Mouse (Mus musculus) gonadal fat pad, adult 2 months (tissue): Measurements from ENCODE around the gene Tmigd3. TPM values are rescaled to one million over a fixed set of nuclear protein-coding genes. Genes with fewer than 3 reads are reported as not detected.

Experiments used
- DNase-seq: peaks from one replicate; pipeline ENCODE4 v3.0.0-alpha.2; 2012; ENCODE audit warnings: low read depth
- polyA plus RNA-seq: library from polyadenylated mRNA; depleted of rRNA; stranded (reverse); fragments of >200 nt; gene quantifications from 2 replicates; pipeline ENCODE4 v1.2.3, GENCODE M21; 2012; rRNA removed

Gene Tmigd3
- 0.88 and 1.6 TPM in 2 replicates for polyA plus RNA-seq

- no peak for DNase-seq
These were observed at the start of gene Tmigd3, which contains the start of gene Adora3 for GRCm38 (mm10) chr3:105870558-105870957. Gene Tmigd3, plus strand, starts transcription at chr3:105870903. Gene Adora3, plus strand, starts transcription at chr3:105870858.

- DNase-seq, result no peak
These were observed 49.2 kb upstream of the Tmigd3 start for GRCm38 (mm10) chr3:105821504-105821903.

DNA sequence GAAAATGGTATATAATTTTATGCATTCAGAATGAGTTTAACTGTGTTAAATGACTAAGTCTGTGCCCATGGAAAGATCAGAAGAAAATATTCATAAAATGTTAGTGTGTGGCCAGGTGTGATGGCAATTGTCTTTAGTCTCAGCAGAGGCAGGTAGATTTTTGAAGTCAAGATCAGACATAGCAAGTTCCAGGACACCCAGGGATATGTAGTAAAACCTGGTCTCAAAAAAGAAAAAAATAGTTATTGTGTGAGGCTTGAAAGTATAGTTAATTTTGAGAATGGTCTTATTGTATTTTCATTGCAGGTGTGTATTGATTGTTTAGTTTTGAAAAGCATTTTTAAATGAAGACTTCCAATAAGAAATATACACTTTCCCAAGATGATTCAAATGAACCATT, 47.1 kb upstream of the Tmigd3 start:
- DNase-seq, result no peak

DNA sequence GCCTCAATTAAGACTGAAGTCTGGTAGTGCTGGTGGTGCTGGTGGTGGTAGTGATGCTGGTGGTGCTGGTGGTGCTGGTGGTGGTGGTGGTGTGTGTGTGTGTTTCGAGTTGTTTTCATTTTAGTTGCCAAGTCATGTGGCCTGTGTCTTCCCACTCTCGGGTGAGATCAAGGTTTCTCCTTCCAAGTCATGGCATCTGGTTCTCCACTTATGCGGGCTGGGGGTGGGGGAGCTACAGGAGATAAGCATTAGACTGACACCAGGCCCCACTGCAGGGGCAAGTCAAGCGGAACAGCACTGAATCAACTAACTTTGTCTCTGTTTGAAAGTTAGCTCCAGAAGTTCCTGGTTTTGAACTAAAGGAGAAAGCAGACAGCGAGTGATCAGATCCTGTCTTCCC, 46.6 kb upstream of the Tmigd3 start:
- no peak for DNase-seq

GRCm38 (mm10) chr3:105824704-105825103, 46.0 kb upstream of the Tmigd3 start:
- no peak for DNase-seq

GRCm38 (mm10) chr3:105825501-105826161, 45.1 kb upstream of the Tmigd3 start:
- DNase-seq, result no peak

GRCm38 (mm10) chr3:105831584-105831983, 39.1 kb upstream of the Tmigd3 start:
- DNase-seq, result no peak

GRCm38 (mm10) chr3:105835875-105836274, 34.8 kb upstream of the Tmigd3 start:
- no peak for DNase-seq

DNA sequence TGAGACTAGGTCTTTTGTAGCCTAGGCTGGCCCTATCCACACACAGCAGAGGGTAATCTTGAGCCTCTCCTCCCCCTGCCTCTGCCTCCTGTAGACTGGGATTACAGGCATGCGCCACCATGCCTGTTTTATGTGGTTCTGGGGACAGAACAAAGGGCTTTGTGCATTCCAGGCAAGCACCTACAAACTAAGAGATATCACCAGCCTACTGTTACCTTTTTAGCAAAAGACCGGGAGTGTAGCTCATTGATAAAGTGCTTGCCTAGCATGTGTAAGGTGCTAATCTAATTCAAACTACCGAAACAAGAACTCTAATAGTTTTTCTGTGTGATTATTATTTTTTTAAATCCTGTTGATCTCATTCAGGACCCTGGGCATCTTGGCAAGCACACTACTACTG, 33.8 kb upstream of the Tmigd3 start:
- DNase-seq, result no peak

DNA sequence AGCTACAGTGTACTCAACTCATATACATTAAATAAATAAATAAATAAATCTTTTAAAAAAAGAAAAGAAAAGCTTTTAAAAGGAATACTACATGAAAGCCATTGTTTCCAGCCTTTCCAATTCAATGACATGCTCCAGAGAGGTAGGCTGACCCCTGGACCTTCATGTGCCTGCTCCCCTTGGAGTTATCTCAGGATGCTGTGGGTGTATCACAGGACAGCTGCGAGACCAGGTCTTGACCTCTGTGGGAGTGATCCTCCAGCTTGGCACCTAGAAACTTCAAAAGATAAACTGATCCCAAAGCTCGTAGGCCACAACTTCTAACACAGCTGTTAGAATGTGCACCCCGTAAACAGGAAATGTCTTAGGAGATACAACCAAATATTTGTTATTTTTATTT, 32.0 kb upstream of the Tmigd3 start:
- DNase-seq, result no peak

GRCm38 (mm10) chr3:105839836-105840235, 30.9 kb upstream of the Tmigd3 start:
- no peak for DNase-seq

GRCm38 (mm10) chr3:105846294-105847069, 24.2 kb upstream of the Tmigd3 start:
- no peak for DNase-seq

DNA sequence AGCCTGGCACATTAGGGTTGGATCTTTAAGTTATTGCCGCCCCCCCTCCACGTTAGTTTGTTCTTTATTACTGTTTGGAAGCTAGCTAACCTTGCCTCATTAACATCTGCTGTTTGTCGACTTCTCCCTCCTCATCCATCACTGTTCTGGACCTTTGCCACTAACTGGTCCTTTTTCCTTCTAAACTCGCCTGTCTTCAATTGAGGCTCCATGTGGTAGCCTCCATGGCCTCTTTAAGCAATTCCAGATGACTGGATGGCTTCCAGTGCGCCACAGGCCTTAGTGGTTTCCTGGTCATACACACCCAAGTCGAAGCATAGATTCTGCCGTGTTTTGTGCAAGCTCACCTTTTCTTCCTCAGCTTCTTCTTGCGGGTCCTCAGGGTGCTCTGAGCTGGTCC, 16.9 kb upstream of the Tmigd3 start:
- DNase-seq, result no peak

DNA sequence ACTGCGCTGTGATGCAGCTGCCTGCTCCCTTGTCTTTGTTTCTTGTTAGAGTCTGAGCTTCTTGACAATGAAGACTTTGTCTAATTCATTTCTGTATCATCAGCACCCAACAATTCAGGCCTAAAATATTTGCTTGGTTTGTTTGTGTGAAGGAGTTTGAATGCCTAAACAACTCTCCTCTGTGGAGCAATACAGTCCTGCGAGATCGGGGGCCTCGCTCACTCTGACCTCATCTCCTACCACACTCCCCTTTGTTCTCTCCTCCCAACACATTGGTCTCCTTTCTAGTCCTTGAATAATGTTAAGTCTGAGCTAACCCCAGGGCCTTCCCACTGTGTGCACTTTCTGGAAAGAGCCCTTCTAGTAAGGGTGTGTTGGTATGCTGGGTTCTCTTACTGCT, 15.9 kb upstream of the Tmigd3 start:
- DNase-seq, result no peak

- no peak for DNase-seq
These were observed 13.2 kb upstream of the Tmigd3 start for GRCm38 (mm10) chr3:105857513-105857912.

GRCm38 (mm10) chr3:105861747-105862366, 8.8 kb upstream of the Tmigd3 start:
- DNase-seq, result no peak

GRCm38 (mm10) chr3:105864123-105864522, 6.6 kb upstream of the Tmigd3 start:
- no peak for DNase-seq

DNA sequence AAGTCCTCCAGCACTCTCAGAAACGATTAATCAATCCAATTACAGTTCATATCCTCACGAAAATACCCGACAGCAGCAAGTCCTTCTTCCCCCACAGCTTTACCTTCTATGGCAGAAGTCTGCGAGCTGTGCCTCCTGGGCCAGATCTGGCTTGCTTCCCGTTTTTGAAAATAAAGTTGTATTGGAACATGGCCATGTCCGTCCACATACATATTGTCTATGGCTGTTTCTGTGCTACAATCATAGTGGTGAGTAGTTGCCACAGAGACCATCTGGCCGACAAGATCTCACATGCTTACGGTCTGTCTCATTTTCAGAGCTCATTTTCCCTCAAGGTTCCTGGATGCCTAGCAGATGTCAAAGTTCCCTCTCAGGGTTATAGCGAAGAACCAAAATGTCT, 5.6 kb upstream of the Tmigd3 start:
- DNase-seq, result no peak

- no peak for DNase-seq
These were observed 2.6 kb upstream of the Tmigd3 start for GRCm38 (mm10) chr3:105868135-105868534.

GRCm38 (mm10) chr3:105872034-105872433, 1.3 kb downstream of the Tmigd3 start:
- peak; percentile 33 for DNase-seq

DNA sequence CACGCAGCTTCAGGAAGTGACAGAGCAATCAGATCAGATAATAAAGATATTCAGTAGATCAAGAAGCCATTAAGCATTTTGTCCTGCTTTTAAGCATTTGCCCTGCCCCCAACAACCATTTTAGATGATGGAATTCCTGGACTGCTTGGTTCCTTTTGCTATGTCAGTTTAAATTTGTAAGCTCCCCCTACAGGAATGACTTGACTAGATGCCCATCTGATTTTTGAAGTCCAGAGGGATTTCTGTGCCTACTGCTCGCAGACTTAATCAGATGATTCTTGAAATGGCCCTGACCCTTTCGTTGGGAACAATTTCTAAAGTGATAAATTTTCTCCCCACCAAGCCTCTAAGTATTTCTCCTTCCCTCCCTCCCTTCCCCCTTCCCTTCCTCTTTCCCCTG, 1.9 kb downstream of the Tmigd3 start:
- peak; percentile 67 for DNase-seq

- no peak for DNase-seq
These were observed 3.0 kb downstream of the Tmigd3 start for GRCm38 (mm10) chr3:105873451-105874445.
